Mouse (Mus musculus) spleen, adult 2 months (tissue): Measurements from ENCODE around the gene Ndufa6.

Source experiments
- CTCF ChIP-seq: fragments of 200-500 bp; IDR thresholded peaks from 2 replicates; pipeline ENCODE4 v1.5.1; 2011; ENCODE audit warnings: mild to moderate bottlenecking, inconsistent platforms; ENCODE audit not compliant: insufficient read depth, insufficient read length, insufficient replicate concordance; ENCODE audit errors: extremely low read depth
- POLR2A ChIP-seq: fragments of 200-500 bp; IDR thresholded peaks from 2 replicates; pipeline ENCODE4 v1.6.1; 2011; ENCODE audit warnings: low read depth, low read length, inconsistent platforms

DNA sequence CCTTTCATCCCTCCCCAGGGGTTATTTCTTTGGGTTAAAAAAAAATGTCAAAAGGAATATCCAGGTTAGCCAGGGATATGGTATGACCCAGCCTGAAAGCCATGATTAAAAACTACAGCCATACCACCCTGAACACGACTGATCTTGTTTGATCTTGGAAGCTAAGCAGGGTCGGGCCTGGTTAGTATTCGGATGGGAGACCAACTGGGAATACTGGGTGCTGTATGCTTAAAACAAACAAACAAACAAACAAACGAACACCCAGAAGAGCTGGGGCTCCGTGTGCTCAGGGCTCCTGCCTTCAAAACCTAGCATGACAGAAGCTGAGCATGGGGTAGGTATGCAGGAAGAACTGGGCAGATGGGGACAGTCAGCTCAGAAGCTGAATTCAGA lies 11.6 kb downstream of the Ndufa6 start:
- no peak for TF ChIP-seq CTCF
- TF ChIP-seq POLR2A = no peak
